In the genomic region with DNA sequence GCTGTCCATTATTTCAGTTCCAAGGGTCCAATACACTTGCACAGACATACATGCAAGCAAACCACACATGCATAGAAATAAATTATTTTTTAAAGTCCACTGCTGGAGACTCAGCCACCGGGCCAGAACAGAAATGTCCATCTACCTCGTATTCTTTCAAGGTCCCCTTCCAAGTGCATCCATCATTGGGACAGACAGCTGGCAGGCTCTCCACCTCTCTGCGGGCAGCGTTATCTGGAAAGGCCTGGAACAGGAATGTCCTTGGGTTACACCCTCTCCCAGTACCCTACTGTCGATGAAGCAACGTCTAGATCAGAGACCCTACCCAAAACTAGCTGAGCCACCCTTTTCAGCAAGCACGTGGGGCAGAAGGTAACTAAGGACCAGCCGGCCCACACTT, we compare ENCODE assay signal across 33 mouse cellular contexts. TPM values are rescaled to one million over a fixed set of nuclear protein-coding genes. Genes with fewer than 3 reads are reported as not detected.
DNase-seq lines count a peak whose midpoint lies in the region; TF ChIP-seq lines count a peak whose summit lies in the region.
"Had no signal": no experiment of that assay in that cellular context is flagged by ENCODE, and none has a peak within 500 bp of the region (broad histone marks: within the 10 kb centered on the region; RNA-seq: fewer than 3 reads in every experiment).

No protein-coding gene starts in this region.

- intact Hi-C loops in gastrocnemius, postnatal 14 days (cut with DNase I; ENCODE audit: low total_unique reads), result no loop called here

- DNase-seq in gastrocnemius, postnatal 25 days, result peak; percentile 38
- DNase-seq in gastrocnemius, postnatal 14 days, result no peak
- no peak for DNase-seq in thymus, adult 2 months
- no peak for DNase-seq in thymus, postnatal 0 days (ENCODE audit: low spot score)
- peak; percentile 70 for DNase-seq in adrenal gland, postnatal 25 days
- DNase-seq in kidney, postnatal 14 days, result no peak
- no peak for DNase-seq in cerebellum, postnatal 36 days
- DNase-seq: cerebellum, adult 11 months; cerebellum, adult 9-10 months; gastrocnemius, postnatal 36 days; heart, postnatal 36 days; kidney, adult 8-10 months; layer of hippocampus, postnatal 36 days; liver, embryonic 13.5 days; lung, adult 18-20 months; lung, postnatal 4 days; right cerebral cortex, postnatal 25 days; thymus, adult 18-20 months; thymus, postnatal 4 days had no signal

- peaks cover 55% of the 10 kb centered on the region for H3K36me3 ChIP-seq in thymus, adult 2 months (ENCODE audit: control insufficient read depth, insufficient read depth, low read length)

- no peak for TF ChIP-seq CTCF in thymus, adult 2 months (IDR thresholded peaks at IDR 0.05; ENCODE audit: borderline replicate concordance, control insufficient read depth, extremely low read depth, insufficient read depth, low read length, poor library complexity)

- H3K27ac ChIP-seq in thymus, adult 2 months (ENCODE audit: control insufficient read depth, insufficient read depth, low read length), result peak overlapping the region; percentile 24; the same call in 1 of the 2 replicates
- H3K27ac ChIP-seq: embryonic facial prominence, embryonic 13.5 days; heart, embryonic 10.5 days; heart, embryonic 15.5 days; hindbrain, embryonic 12.5 days; hindbrain, postnatal 0 days; intestine, embryonic 15.5 days; kidney, postnatal 0 days; limb, embryonic 10.5 days; limb, embryonic 15.5 days; liver, embryonic 13.5 days; midbrain, embryonic 12.5 days; neural tube, embryonic 12.5 days; stomach, postnatal 0 days had no signal

- TF ChIP-seq POLR2A in thymus, adult 2 months (IDR thresholded peaks at IDR 0.05; ENCODE audit: control insufficient read depth, extremely low read depth, insufficient read depth, low read length, poor library complexity), result no peak

- peaks cover 8% of the 10 kb centered on the region for H3K4me1 ChIP-seq in thymus, adult 2 months (replicated peaks; ENCODE audit: control insufficient read depth, insufficient read depth, low read length)
- H3K4me1 ChIP-seq: embryonic facial prominence, embryonic 13.5 days; midbrain, embryonic 12.5 days; neural tube, embryonic 12.5 days had no signal

- H3K4me3 ChIP-seq in thymus, adult 2 months (ENCODE audit: control insufficient read depth, insufficient read depth, low read length), result no peak overlapping the region
- H3K4me3 ChIP-seq: embryonic facial prominence, embryonic 13.5 days; heart, embryonic 10.5 days; heart, embryonic 15.5 days; hindbrain, embryonic 12.5 days; intestine, embryonic 15.5 days; limb, embryonic 10.5 days; limb, embryonic 15.5 days; liver, embryonic 13.5 days; megakaryocyte, embryonic 14.5 days; midbrain, embryonic 12.5 days; myocyte; neural tube, embryonic 12.5 days had no signal

- no peaks in the 10 kb centered on the region for H3K27me3 ChIP-seq in thymus, adult 2 months (ENCODE audit: control insufficient read depth, insufficient read depth, low read length)
- H3K27me3 ChIP-seq: embryonic facial prominence, embryonic 13.5 days; heart, embryonic 15.5 days; hindbrain, embryonic 12.5 days; intestine, embryonic 15.5 days; limb, embryonic 15.5 days; liver, embryonic 13.5 days; megakaryocyte, embryonic 14.5 days; midbrain, embryonic 12.5 days; neural tube, embryonic 12.5 days had no signal

- WGBS in thymus, adult 2 months, result 90% methylated on average over 8 of the region's 8 CpGs

RNA-seq across cellular contexts. Expression of gene Traf2, which starts 10.2 kb away (rescaled TPM):
- 10 to 100 TPM; 10.5 to 10.9 TPM for total RNA-seq in gastrocnemius, postnatal 25 days (2021)
- total RNA-seq in gastrocnemius, postnatal 14 days (2021), result 10 to 100 TPM in 1 of 2 experiments, 1 to 10 TPM in 1; 9.7 to 13.3 TPM
- 47.7 and 49.9 TPM in 2 replicates for polyA plus RNA-seq in thymus, adult 2 months (2012; rRNA removed)
- polyA plus RNA-seq in thymus, postnatal 0 days (2015; fragmentation: Nextera tagmentation; extraction: Ambion mirVana), result 58.1 and 59.1 TPM in 2 replicates
- total RNA-seq in adrenal gland, postnatal 25 days (2021), result 29.2 and 30.2 TPM in 2 replicates

RNA-seq across cellular contexts. Expression of gene Edf1, which starts 21.1 kb away (rescaled TPM):
- total RNA-seq in gastrocnemius, postnatal 25 days (2021), result 100 to 1,000 TPM; 142 to 162 TPM
- 100 to 1,000 TPM; 164 to 173 TPM for total RNA-seq in gastrocnemius, postnatal 14 days (2021)
- 142 and 152 TPM in 2 replicates for polyA plus RNA-seq in thymus, adult 2 months (2012; rRNA removed)
- 466 and 515 TPM in 2 replicates for polyA plus RNA-seq in thymus, postnatal 0 days (2015; fragmentation: Nextera tagmentation; extraction: Ambion mirVana)
- 270 and 317 TPM in 2 replicates for total RNA-seq in adrenal gland, postnatal 25 days (2021)

RNA-seq across cellular contexts. Expression of gene C8g, which starts 35.0 kb away (rescaled TPM):
- 1 to 10 TPM in 1 of 2 experiments, under 1 TPM in 1; 0.86 to 1.3 TPM for total RNA-seq in gastrocnemius, postnatal 25 days (2021)
- total RNA-seq in gastrocnemius, postnatal 14 days (2021), result under 1 TPM; 0.91 to 0.98 TPM
- polyA plus RNA-seq in thymus, adult 2 months (2012; rRNA removed), result 4.7 and 5.0 TPM in 2 replicates
- 5.6 and 6.4 TPM in 2 replicates for polyA plus RNA-seq in thymus, postnatal 0 days (2015; fragmentation: Nextera tagmentation; extraction: Ambion mirVana)
- total RNA-seq in adrenal gland, postnatal 25 days (2021), result 1.7 and 3.3 TPM in 2 replicates

RNA-seq across cellular contexts. Expression of gene Fbxw5, which starts 36.0 kb away (rescaled TPM):
- total RNA-seq in gastrocnemius, postnatal 25 days (2021), result 10 to 100 TPM; 77.2 to 77.4 TPM
- 10 to 100 TPM; 68.6 to 70.5 TPM for total RNA-seq in gastrocnemius, postnatal 14 days (2021)
- polyA plus RNA-seq in thymus, adult 2 months (2012; rRNA removed), result 59.2 and 77.5 TPM in 2 replicates
- 44.3 and 47.2 TPM in 2 replicates for polyA plus RNA-seq in thymus, postnatal 0 days (2015; fragmentation: Nextera tagmentation; extraction: Ambion mirVana)
- total RNA-seq in adrenal gland, postnatal 25 days (2021), result 99.9 and 103 TPM in 2 replicates

RNA-seq across cellular contexts. Expression of gene Mamdc4, which starts 38.1 kb away (rescaled TPM):
- 1 to 10 TPM; 1.7 to 3.2 TPM for total RNA-seq in gastrocnemius, postnatal 25 days (2021)
- under 1 TPM; 0.68 to 0.80 TPM for total RNA-seq in gastrocnemius, postnatal 14 days (2021)
- polyA plus RNA-seq in thymus, adult 2 months (2012; rRNA removed), result 18.9 and 25.8 TPM in 2 replicates
- 0.53 and 1.0 TPM in 2 replicates for polyA plus RNA-seq in thymus, postnatal 0 days (2015; fragmentation: Nextera tagmentation; extraction: Ambion mirVana)
- total RNA-seq in adrenal gland, postnatal 25 days (2021), result 4.6 and 17.3 TPM in 2 replicates

Comparison
In these comparisons a context has a peak if more than half of its experiments do, and no peak if none do; other contexts are left out.
1. DNase-seq: peak in gastrocnemius, postnatal 25 days (single experiment) and adrenal gland, postnatal 25 days (single experiment); none in gastrocnemius, postnatal 14 days (single experiment), thymus, adult 2 months (single experiment), thymus, postnatal 0 days (single experiment), kidney, postnatal 14 days (single experiment) and cerebellum, postnatal 36 days (0 of 2).